ENCODE assay signal across 1 mouse cellular context in genomic region chr11:69582230-69582805, GRCm38 (mm10).
TF ChIP-seq lines count a peak whose summit lies in the region.

No protein-coding gene starts in this region.

TF ChIP-seq in CH12.LX, 34 proteins besides CTCF, POLR2A, EP300 and RAD21 (continued from another document):
- TF ChIP-seq MAX (IDR thresholded peaks at IDR 0.05; ENCODE audit: low read length), result no peak
- TF ChIP-seq POLR2AphosphoS2 (IDR thresholded peaks at IDR 0.05; ENCODE audit: low read depth, low read length), result no peak
- TF ChIP-seq BHLHE40 (IDR thresholded peaks at IDR 0.05; ENCODE audit: low read depth, low read length), result no peak
- TF ChIP-seq USF1 (IDR thresholded peaks at IDR 0.05; ENCODE audit: low read depth, low read length), result no peak
- TF ChIP-seq MEF2A (IDR thresholded peaks at IDR 0.05; ENCODE audit: borderline replicate concordance, low read depth, low read length), result no peak
- TF ChIP-seq HCFC1 (IDR thresholded peaks at IDR 0.05; ENCODE audit: low read depth, low read length), result no peak
TF ChIP-seq in CH12.LX: peak in this region for 0.
